Mouse (Mus musculus): Measurements from ENCODE around the gene Trappc11. TPM values are rescaled to one million over a fixed set of nuclear protein-coding genes. Genes with fewer than 3 reads are reported as not detected.

Gene Trappc11
- 32.2 and 34.4 TPM in 2 replicates for polyA plus RNA-seq (2015; fragmentation: Nextera tagmentation; extraction: Ambion mirVana)

GRCm38 (mm10) chr8:47533344-47534125 lies at the start of gene Trappc11, which contains the start of gene Rwdd4a:
TSS of gene Trappc11 (minus strand) at chr8:47533470.
TSS of gene Rwdd4a (plus strand) at chr8:47533664.
- ATAC-seq (ENCODE audit: insufficient number of reproducible peaks, insufficient read depth, low FRiP score, low TSS enrichment, low read depth): peak; percentile 100
- peak within 1 kb of the TSS; percentile 85 for H3K4me3 ChIP-seq
- H3K27me3 ChIP-seq: no peaks in the 10 kb centered on the region
- H3K4me2 ChIP-seq: peak within 1 kb of the TSS; percentile 83
- peak within 1 kb of the TSS; percentile 79 for H3K27ac ChIP-seq
- H3K9me3 ChIP-seq: no peaks in the 10 kb centered on the region
- peaks cover 18% of the 10 kb centered on the region for H3K4me1 ChIP-seq
- WGBS: under 1% methylated on average over 65 of the region's 65 CpGs
- peaks cover 20% of the 10 kb centered on the region for H3K36me3 ChIP-seq
- peak within 1 kb of the TSS; percentile 92 for H3K9ac ChIP-seq

DNA sequence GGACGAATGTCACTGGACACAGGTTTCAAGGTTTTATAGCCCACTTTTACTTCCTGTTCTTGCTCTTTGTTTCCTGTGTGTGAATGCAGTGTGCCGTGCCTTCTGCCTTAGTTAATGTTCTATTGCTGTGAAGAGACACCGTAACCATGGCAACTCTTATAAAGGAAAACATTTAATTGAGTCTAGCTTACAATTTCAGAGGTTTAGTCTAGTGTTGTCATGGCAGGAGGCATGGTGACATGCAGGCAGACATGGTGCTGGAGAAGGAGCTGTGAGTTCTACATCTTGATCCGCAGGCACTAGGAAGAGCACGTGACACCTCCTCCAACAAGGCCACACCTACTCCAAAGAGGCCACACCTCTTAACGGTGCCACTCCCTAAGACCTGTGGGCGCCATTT lies 48.2 kb upstream of the Trappc11 start:
- no peak for ATAC-seq (ENCODE audit: insufficient number of reproducible peaks, insufficient read depth, low FRiP score, low TSS enrichment, low read depth)
- Histone ChIP-seq H3K4me1 (no peaks in the 10 kb centered on the region), H3K4me2 (no peak overlapping the region), H3K9me3 (no peaks in the 10 kb centered on the region), H3K9ac (no peak overlapping the region), H3K27ac (no peak overlapping the region), H3K27me3 (no peaks in the 10 kb centered on the region), H3K4me3 (no peak overlapping the region), H3K36me3 (no peaks in the 10 kb centered on the region)
- WGBS: 87% methylated on average over 7 of the region's 7 CpGs

DNA sequence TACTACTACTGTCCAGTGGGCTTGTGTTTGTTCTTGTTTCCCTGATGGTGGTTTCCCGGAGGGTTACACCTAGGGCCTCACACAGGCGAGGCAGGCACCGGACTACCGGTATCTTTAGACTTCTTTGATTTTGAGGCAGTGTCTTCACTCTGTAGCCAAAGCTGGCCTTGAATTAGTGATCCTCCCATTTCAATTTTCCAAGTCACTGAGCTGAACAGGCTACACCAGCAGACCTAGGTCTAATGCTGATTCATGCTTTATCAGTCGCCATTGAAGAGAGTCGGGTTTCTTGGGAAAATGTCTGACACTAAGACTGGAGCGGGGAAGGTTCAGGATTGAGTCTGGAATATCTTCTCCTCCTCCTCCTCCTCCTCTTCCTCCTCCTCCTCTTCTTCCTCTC lies 40.2 kb upstream of the Trappc11 start:
- Histone ChIP-seq H3K9me3 (no peaks in the 10 kb centered on the region), H3K4me1 (no peaks in the 10 kb centered on the region), H3K27ac (no peak overlapping the region), H3K27me3 (no peaks in the 10 kb centered on the region), H3K36me3 (no peaks in the 10 kb centered on the region), H3K4me2 (no peak overlapping the region), H3K9ac (no peak overlapping the region), H3K4me3 (no peak overlapping the region)
- ATAC-seq (ENCODE audit: insufficient number of reproducible peaks, insufficient read depth, low FRiP score, low TSS enrichment, low read depth): no peak
- WGBS: 86% methylated on average over 7 of the region's 7 CpGs

GRCm38 (mm10) chr8:47570161-47570560 lies 36.9 kb upstream of the Trappc11 start:
- Histone ChIP-seq H3K4me3 (no peak overlapping the region), H3K4me1 (no peaks in the 10 kb centered on the region), H3K4me2 (no peak overlapping the region), H3K27me3 (no peaks in the 10 kb centered on the region), H3K9ac (no peak overlapping the region), H3K9me3 (no peaks in the 10 kb centered on the region), H3K27ac (no peak overlapping the region), H3K36me3 (no peaks in the 10 kb centered on the region)
- no peak for ATAC-seq (ENCODE audit: insufficient number of reproducible peaks, insufficient read depth, low FRiP score, low TSS enrichment, low read depth)
- 90% methylated on average over 6 of the region's 6 CpGs for WGBS

DNA sequence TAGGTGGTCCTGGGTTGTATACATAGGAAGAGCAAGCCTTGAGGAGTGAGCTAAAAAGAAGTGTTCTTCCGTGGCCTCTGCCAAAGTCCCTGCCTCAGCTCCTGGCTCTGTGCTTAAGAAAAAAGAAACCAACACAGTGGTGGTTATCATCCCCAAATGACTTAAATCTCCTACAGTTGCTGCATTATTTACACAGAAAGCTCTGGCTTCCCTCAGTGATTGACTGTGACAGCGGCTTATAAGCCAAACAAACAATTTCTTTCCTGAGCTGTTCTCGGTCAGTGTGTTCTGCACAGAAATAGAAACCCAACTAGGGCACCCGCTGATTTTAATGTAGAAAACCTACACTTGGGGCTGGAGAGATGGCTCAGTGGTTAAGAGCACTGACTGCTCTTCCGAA lies 34.8 kb upstream of the Trappc11 start:
- no peak overlapping the region for H3K9ac ChIP-seq
- H3K27me3 ChIP-seq: no peaks in the 10 kb centered on the region
- no peaks in the 10 kb centered on the region for H3K4me1 ChIP-seq
- H3K4me2 ChIP-seq: no peak overlapping the region
- H3K4me3 ChIP-seq: no peak overlapping the region
- H3K27ac ChIP-seq: no peak overlapping the region
- no peaks in the 10 kb centered on the region for H3K9me3 ChIP-seq
- 77% methylated on average over 5 of the region's 5 CpGs for WGBS
- no peaks in the 10 kb centered on the region for H3K36me3 ChIP-seq
- ATAC-seq (ENCODE audit: insufficient number of reproducible peaks, insufficient read depth, low FRiP score, low TSS enrichment, low read depth): no peak

GRCm38 (mm10) chr8:47566551-47566950 lies 33.3 kb upstream of the Trappc11 start:
- no peak overlapping the region for H3K9ac ChIP-seq
- no peak overlapping the region for H3K4me3 ChIP-seq
- ATAC-seq (ENCODE audit: insufficient number of reproducible peaks, insufficient read depth, low FRiP score, low TSS enrichment, low read depth): no peak
- 85% methylated on average over 6 of the region's 6 CpGs for WGBS
- H3K9me3 ChIP-seq: no peaks in the 10 kb centered on the region
- no peaks in the 10 kb centered on the region for H3K36me3 ChIP-seq
- H3K4me2 ChIP-seq: no peak overlapping the region
- H3K27ac ChIP-seq: no peak overlapping the region
- H3K4me1 ChIP-seq: no peaks in the 10 kb centered on the region
- H3K27me3 ChIP-seq: no peaks in the 10 kb centered on the region

GRCm38 (mm10) chr8:47560801-47561200 lies 27.5 kb upstream of the Trappc11 start:
- Histone ChIP-seq H3K27ac (no peak overlapping the region), H3K4me1 (no peaks in the 10 kb centered on the region), H3K4me2 (no peak overlapping the region), H3K9me3 (no peaks in the 10 kb centered on the region), H3K4me3 (no peak overlapping the region), H3K9ac (no peak overlapping the region), H3K27me3 (no peaks in the 10 kb centered on the region), H3K36me3 (no peaks in the 10 kb centered on the region)
- 80% methylated on average over 7 of the region's 7 CpGs for WGBS
- ATAC-seq (ENCODE audit: insufficient number of reproducible peaks, insufficient read depth, low FRiP score, low TSS enrichment, low read depth): no peak

DNA sequence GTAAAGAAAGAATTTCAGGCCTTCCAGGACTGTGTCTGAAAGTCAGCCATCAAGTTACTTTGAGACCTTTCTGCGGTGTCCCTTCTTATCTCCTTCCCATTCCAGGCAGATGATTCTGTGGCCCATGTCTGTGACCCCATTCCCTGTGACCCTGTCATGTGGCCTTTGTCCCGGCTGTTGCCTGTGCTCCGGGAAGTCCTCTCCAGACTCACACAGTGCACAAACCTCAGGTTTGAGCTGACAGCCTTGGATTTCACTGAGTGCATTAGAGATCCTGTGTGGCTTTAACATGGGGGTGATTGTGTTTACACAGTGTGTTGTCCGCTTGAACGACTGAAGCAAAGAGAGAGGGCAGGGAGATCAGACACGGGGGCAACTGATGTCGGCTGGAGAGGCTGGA lies 25.0 kb upstream of the Trappc11 start:
- ATAC-seq (ENCODE audit: insufficient number of reproducible peaks, insufficient read depth, low FRiP score, low TSS enrichment, low read depth): no peak
- peaks cover 5% of the 10 kb centered on the region; the same call in 1 of the 2 replicates for H3K36me3 ChIP-seq
- 62% methylated on average over 7 of the region's 7 CpGs for WGBS
- H3K27me3 ChIP-seq: no peaks in the 10 kb centered on the region
- no peaks in the 10 kb centered on the region for H3K9me3 ChIP-seq
- H3K9ac ChIP-seq: no peak overlapping the region
- no peak overlapping the region for H3K4me2 ChIP-seq
- H3K27ac ChIP-seq: no peak overlapping the region
- H3K4me1 ChIP-seq: no peaks in the 10 kb centered on the region
- H3K4me3 ChIP-seq: no peak overlapping the region

DNA sequence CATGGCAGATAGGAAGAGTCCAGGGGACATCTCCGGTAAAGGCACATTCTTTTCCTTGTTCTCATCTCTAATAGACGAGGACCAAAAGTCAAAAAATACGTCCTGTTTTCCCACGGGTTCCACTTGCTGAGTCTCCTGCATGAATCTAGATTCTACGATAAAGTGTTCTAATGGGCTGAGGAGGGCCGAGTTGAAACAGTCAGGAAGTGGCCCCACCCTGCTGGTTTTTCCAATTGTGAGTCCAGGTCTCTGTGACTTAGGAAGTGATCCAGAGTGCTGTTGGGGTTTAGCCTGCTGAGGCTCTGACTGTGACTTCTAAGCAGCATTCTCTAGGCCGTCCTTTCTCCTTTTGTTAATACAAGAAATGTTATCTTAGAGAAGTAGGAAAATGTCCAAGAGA lies 23.2 kb upstream of the Trappc11 start:
- H3K4me2 ChIP-seq: no peak overlapping the region
- no peaks in the 10 kb centered on the region for H3K9me3 ChIP-seq
- no peak overlapping the region for H3K4me3 ChIP-seq
- no peak for ATAC-seq (ENCODE audit: insufficient number of reproducible peaks, insufficient read depth, low FRiP score, low TSS enrichment, low read depth)
- H3K9ac ChIP-seq: no peak overlapping the region
- H3K4me1 ChIP-seq: no peaks in the 10 kb centered on the region
- H3K27me3 ChIP-seq: no peaks in the 10 kb centered on the region
- 81% methylated on average over 7 of the region's 7 CpGs for WGBS
- peaks cover 11% of the 10 kb centered on the region for H3K36me3 ChIP-seq
- no peak overlapping the region for H3K27ac ChIP-seq

GRCm38 (mm10) chr8:47553613-47554012 lies 20.3 kb upstream of the Trappc11 start:
- no peaks in the 10 kb centered on the region for H3K4me1 ChIP-seq
- peaks cover 38% of the 10 kb centered on the region for H3K36me3 ChIP-seq
- no peak overlapping the region for H3K4me3 ChIP-seq
- no peaks in the 10 kb centered on the region for H3K9me3 ChIP-seq
- H3K4me2 ChIP-seq: no peak overlapping the region
- H3K27ac ChIP-seq: no peak overlapping the region
- ATAC-seq (ENCODE audit: insufficient number of reproducible peaks, insufficient read depth, low FRiP score, low TSS enrichment, low read depth): no peak
- H3K27me3 ChIP-seq: no peaks in the 10 kb centered on the region
- no peak overlapping the region for H3K9ac ChIP-seq
- 87% methylated on average over 6 of the region's 6 CpGs for WGBS

- Histone ChIP-seq H3K27me3 (no peaks in the 10 kb centered on the region), H3K9me3 (no peaks in the 10 kb centered on the region), H3K36me3 (peaks cover 87% of the 10 kb centered on the region), H3K4me1 (no peaks in the 10 kb centered on the region), H3K4me2 (no peak overlapping the region), H3K27ac (no peak overlapping the region), H3K4me3 (no peak overlapping the region), H3K9ac (no peak overlapping the region)
- 94% methylated on average over 10 of the region's 10 CpGs for WGBS
- no peak for ATAC-seq (ENCODE audit: insufficient number of reproducible peaks, insufficient read depth, low FRiP score, low TSS enrichment, low read depth)
These were observed 13.8 kb upstream of the Trappc11 start for GRCm38 (mm10) chr8:47547102-47547501.

GRCm38 (mm10) chr8:47544094-47544493 lies 10.8 kb upstream of the Trappc11 start:
- no peak overlapping the region for H3K4me2 ChIP-seq
- ATAC-seq (ENCODE audit: insufficient number of reproducible peaks, insufficient read depth, low FRiP score, low TSS enrichment, low read depth): no peak
- peaks cover 76% of the 10 kb centered on the region for H3K36me3 ChIP-seq
- H3K9me3 ChIP-seq: no peaks in the 10 kb centered on the region
- no peak overlapping the region for H3K27ac ChIP-seq
- no peaks in the 10 kb centered on the region for H3K27me3 ChIP-seq
- H3K4me1 ChIP-seq: no peaks in the 10 kb centered on the region
- no peak overlapping the region for H3K4me3 ChIP-seq
- WGBS: 93% methylated on average over 5 of the region's 5 CpGs
- no peak overlapping the region for H3K9ac ChIP-seq

Measured in embryonic facial prominence, embryonic 13.5 days (tissue).